Mouse (Mus musculus) layer of hippocampus, adult 9-11 months (tissue): ENCODE measurements around the gene Fscn2.
"Not testable (repeated sequence)": the region's sequence is repeated elsewhere in the genome, so short reads cannot be mapped to it uniquely, and the experiment has no call there.

Experiments
- DNase-seq: peaks from one replicate; pipeline ENCODE4 v3.0.0; 2022

Gene Fscn2

GRCm38 (mm10) chr11:120413621-120414020, 52.3 kb downstream of the Fscn2 start:
- not testable (repeated sequence) for DNase-seq
